Mouse (Mus musculus): ENCODE measurements at regions not wholly inside any gene's neighbourhood (a gene's known extent, or its start where the extent isn't known, plus 50 kb on each side); places are given as distances from the start of the nearest gene placed in this dataset.

DNA sequence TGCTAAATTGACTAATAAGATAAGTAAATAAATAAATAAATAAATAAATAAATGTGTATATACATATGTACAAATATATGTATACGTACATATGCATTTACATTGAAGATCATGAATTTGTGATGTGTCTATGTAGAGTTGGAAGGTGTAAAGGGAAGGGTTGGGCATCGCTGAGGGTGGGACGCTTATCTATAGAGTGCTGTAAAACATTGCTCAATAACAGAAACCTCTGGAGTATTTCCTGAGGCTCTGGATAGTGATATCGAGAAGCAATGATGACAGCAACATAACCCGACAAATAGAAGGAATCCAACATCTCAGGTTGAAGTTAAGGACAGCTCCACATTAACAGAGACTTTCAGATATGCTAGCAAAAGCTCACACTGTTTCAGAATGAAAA is 739.7 kb upstream of the Gpc5 start:
- DNase-seq (ENCODE audit: extremely low read depth, low read depth, low spot score) = no peak

DNA sequence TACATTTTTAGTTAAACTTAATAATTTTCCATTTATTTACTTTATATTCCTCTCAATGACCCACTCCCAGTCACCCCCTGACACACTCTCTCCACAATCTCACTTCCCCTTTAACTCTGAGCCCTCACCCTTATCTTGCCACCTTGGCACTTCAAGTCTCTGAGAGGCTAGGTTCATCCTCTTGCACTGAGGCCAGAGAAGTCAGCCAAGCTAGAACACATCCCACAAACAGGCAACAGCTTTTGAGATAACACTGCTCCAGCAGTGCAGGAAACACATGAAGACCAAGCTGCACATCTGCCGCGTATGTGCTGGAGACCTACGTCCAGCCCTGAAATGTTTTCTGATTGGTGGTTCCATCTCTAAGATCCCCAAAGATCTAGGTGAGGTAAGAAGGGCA is 717.2 kb upstream of the Gpc5 start:
- no peak for DNase-seq (ENCODE audit: extremely low read depth, low read depth, low spot score)

DNA sequence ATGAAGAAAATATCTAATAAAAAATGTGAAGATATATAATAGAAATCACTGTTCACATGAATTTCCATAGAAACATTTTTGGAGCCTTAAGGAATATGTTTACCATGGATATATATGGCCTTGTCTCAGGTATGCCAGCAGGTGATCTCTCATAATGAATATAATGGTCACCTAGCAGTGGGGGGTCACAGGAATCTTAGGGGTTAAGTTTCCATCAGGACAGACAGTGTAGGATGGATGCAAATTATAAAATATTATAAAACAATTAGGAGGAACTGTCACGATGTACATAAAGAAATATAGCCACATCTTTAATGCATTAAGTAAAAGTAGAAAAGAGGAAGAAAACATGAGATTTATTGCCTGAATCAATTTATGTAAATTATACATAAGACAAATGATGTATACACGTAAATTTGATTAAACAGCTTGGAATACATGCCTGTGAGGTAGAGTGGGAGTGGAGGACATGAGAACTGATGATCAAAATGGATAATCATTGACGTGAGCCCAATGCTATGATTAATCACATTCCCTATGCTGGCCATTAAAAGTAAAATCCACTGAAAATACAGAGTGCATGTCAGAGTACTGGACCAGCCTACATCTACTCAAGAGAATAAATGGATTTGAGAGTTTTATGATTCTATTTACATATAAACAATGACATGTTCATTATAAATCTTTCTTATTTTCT is 693.0 kb upstream of the Gpc5 start:
- DNase-seq (ENCODE audit: extremely low read depth, low read depth, low spot score) = no peak

DNA sequence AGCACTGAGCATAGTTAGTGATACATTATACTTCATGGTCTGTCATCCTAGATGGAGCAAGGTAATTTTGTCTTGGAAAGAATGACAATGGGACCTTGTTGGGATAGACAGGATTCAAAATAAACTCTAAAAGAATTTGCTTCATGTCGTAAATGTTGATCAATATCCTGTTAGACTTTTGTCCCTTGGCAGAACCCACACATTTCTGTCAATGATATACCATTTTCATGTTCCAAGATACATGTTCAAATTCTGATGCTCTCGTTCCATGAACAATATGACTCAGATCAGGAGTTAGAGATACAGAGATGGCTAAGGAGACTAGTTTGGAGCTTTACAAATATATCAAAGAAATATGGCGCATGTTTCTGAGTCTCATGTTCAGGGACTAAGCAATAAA is 673.2 kb upstream of the Gpc5 start:
- no peak for DNase-seq (ENCODE audit: extremely low read depth, low read depth, low spot score)

DNA sequence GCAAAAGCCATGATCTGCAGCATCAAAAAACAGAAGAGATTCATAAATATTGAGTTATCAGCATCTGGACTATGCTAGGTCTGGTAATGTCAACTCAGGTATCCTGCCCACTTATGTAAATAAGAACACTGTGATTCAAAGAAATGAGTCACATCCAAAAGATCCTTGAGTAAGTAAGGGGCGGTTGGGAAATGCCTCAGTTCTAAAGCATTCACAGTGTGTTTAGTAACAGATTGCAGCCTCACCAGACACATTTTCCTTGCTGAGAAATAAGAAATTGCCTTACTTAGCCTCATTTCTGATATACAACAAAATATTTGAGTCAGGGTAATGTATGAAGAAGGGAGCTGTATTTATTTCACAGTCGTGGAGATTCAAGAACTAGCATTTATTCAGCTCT is 666.5 kb upstream of the Gpc5 start:
- no peak for DNase-seq (ENCODE audit: extremely low read depth, low read depth, low spot score)
